Mouse (Mus musculus): ENCODE data around the gene Smagp. TPM values are rescaled to one million over a fixed set of nuclear protein-coding genes. Genes with fewer than 3 reads are reported as not detected.

Smagp gene
- total and polyA plus RNA-seq, 3 experiments, result 0.55 to 7.0 (median 3.2) TPM

GRCm38 (mm10) chr15:100639972-100640750, 3.4 kb upstream of the Smagp start:
- peaks cover 5% of the 10 kb centered on the region for H3K27me3 ChIP-seq (replicated peaks)
- H3K4me1 ChIP-seq (ENCODE audit: control insufficient read depth in 1 of 2, insufficient read depth in 2 of 2), result peaks cover 6 to 32% of the 10 kb centered on the region in 2 experiments
- no peak for DNase-seq (ENCODE audit: extremely low read depth)
- H3K27ac ChIP-seq (ENCODE audit: insufficient read depth, low read depth), result no peak overlapping the region
- in situ Hi-C loops (cut with MboI; ENCODE audit: low pct_ligation_motif_present, low pct_unique_long_range_greater_than_20kb, low sequenced_read_pairs), result no loop called here
- H3K36me3 ChIP-seq (replicated peaks in 1 of 2; ENCODE audit: control insufficient read depth in 1 of 2, insufficient read depth in 1 of 2, low read length in 1 of 2), result peaks cover 46 to 60% of the 10 kb centered on the region in 2 experiments
- dilution Hi-C loops (cut with MboI; ENCODE audit: extremely low pct_ligation_motif_present, extremely low pct_unique_long_range_greater_than_20kb, low sequenced_read_pairs), result no loop called here
- no peak overlapping the region for H3K9ac ChIP-seq (ENCODE audit: insufficient read depth, low read depth)
- H3K79me2 ChIP-seq (replicated peaks; ENCODE audit: control insufficient read depth, extremely low read depth, insufficient read depth, poor library complexity, severe bottlenecking), result no peaks in the 10 kb centered on the region
- TF ChIP-seq TBP (conservative IDR thresholded peaks at IDR 0.05; ENCODE audit: low read depth, low read length) (no peak), ZKSCAN1 (IDR thresholded peaks at IDR 0.05; ENCODE audit: borderline replicate concordance, low read depth, low read length) (no peak), USF1 (IDR thresholded peaks at IDR 0.05; ENCODE audit: low read depth, low read length) (no peak), TCF12 (IDR thresholded peaks at IDR 0.05; ENCODE audit: low read depth, low read length) (no peak), ETS1 (conservative IDR thresholded peaks at IDR 0.05; ENCODE audit: low read depth, low read length) (no peak), IRF4 (IDR thresholded peaks at IDR 0.05; ENCODE audit: low read depth, low read length) (no peak), NELFE (IDR thresholded peaks at IDR 0.05; ENCODE audit: low read depth, low read length) (no peak), E2F4 (IDR thresholded peaks at IDR 0.05; ENCODE audit: insufficient replicate concordance, low read depth, low read length) (no peak), ELF1 (IDR thresholded peaks at IDR 0.05; ENCODE audit: low read depth, low read length) (no peak), GABPA (IDR thresholded peaks at IDR 0.05; ENCODE audit: insufficient replicate concordance, low read depth, low read length) (no peak), PAX5 (IDR thresholded peaks at IDR 0.05; ENCODE audit: low read length) (no peak), ZNF384 (IDR thresholded peaks at IDR 0.05; ENCODE audit: low read depth, low read length) (no peak), MXI1 (IDR thresholded peaks at IDR 0.05; ENCODE audit: low read depth, low read length) (no peak), SIN3A (IDR thresholded peaks at IDR 0.05; ENCODE audit: low read length) (no peak), CTCF (conservative IDR thresholded peaks at IDR 0.05 in 1 of 2, IDR thresholded peaks at IDR 0.05 in 1 of 2; ENCODE audit: low read depth in 2 of 2, low read length in 2 of 2) (no peak), SMC3 (IDR thresholded peaks at IDR 0.05; ENCODE audit: low read depth, low read length) (no peak)
- H3K4me2 ChIP-seq (ENCODE audit: insufficient read depth, low read depth, poor library complexity, severe bottlenecking), result no peak overlapping the region
- H3K9me3 ChIP-seq (replicated peaks; ENCODE audit: low read length), result no peaks in the 10 kb centered on the region
- H3K4me3 ChIP-seq (replicated peaks in 1 of 3; ENCODE audit: low read depth in 2 of 3, low read length in 2 of 3, poor library complexity in 1 of 3), result no peak overlapping the region

GRCm38 (mm10) chr15:100637661-100638060, 921 bp upstream of the Smagp start:
- Histone ChIP-seq H3K9me3 (replicated peaks; ENCODE audit: low read length) (no peaks in the 10 kb centered on the region), H3K9ac (ENCODE audit: insufficient read depth, low read depth) (no peak overlapping the region), H3K36me3 (replicated peaks in 1 of 2; ENCODE audit: control insufficient read depth in 1 of 2, insufficient read depth in 1 of 2, low read length in 1 of 2) (peaks cover 27 to 37% of the 10 kb centered on the region in 2 experiments), H3K27ac (ENCODE audit: insufficient read depth, low read depth) (no peak overlapping the region), H3K4me3 (replicated peaks in 1 of 3; ENCODE audit: low read depth in 2 of 3, low read length in 2 of 3, poor library complexity in 1 of 3) (no peak overlapping the region), H3K4me1 (ENCODE audit: control insufficient read depth in 1 of 2, insufficient read depth in 2 of 2) (peaks cover 8 to 41% of the 10 kb centered on the region in 2 experiments), H3K27me3 (replicated peaks) (peaks cover 5% of the 10 kb centered on the region), H3K4me2 (ENCODE audit: insufficient read depth, low read depth, poor library complexity, severe bottlenecking) (peak overlapping the region; percentile 92), H3K79me2 (replicated peaks; ENCODE audit: control insufficient read depth, extremely low read depth, insufficient read depth, poor library complexity, severe bottlenecking) (no peaks in the 10 kb centered on the region)
- DNase-seq (ENCODE audit: extremely low read depth), result peak; percentile 64
- no peak for TF ChIP-seq ZC3H11A (IDR thresholded peaks at IDR 0.05; ENCODE audit: low read depth, low read length)
- TF ChIP-seq HCFC1 (IDR thresholded peaks at IDR 0.05; ENCODE audit: low read depth, low read length), result no peak
- TF ChIP-seq MXI1 (IDR thresholded peaks at IDR 0.05; ENCODE audit: low read depth, low read length), result no peak
- no peak for TF ChIP-seq USF2 (conservative IDR thresholded peaks at IDR 0.05; ENCODE audit: low read depth, low read length)
- TF ChIP-seq RAD21 (IDR thresholded peaks at IDR 0.05; ENCODE audit: low read depth, low read length), result peak; percentile 39
- 0 out of 2 replicates have a peak, but pooled peaks have one; percentile 30 for TF ChIP-seq MAZ (IDR thresholded peaks at IDR 0.05; ENCODE audit: low read depth, low read length)
- TF ChIP-seq USF1 (IDR thresholded peaks at IDR 0.05; ENCODE audit: low read depth, low read length), result no peak
- 0 out of 2 replicates have a peak, but pooled peaks have one; percentile 10 for TF ChIP-seq NELFE (IDR thresholded peaks at IDR 0.05; ENCODE audit: low read depth, low read length)
- no peak for TF ChIP-seq SIN3A (IDR thresholded peaks at IDR 0.05; ENCODE audit: low read length)
- TF ChIP-seq ELF1 (IDR thresholded peaks at IDR 0.05; ENCODE audit: low read depth, low read length), result no peak
- TF ChIP-seq POLR2AphosphoS2 (IDR thresholded peaks at IDR 0.05; ENCODE audit: low read depth, low read length), result no peak
- no peak for TF ChIP-seq BHLHE40 (IDR thresholded peaks at IDR 0.05; ENCODE audit: low read depth, low read length)
- no peak for TF ChIP-seq PAX5 (IDR thresholded peaks at IDR 0.05; ENCODE audit: low read length)
- TF ChIP-seq SMC3 (IDR thresholded peaks at IDR 0.05; ENCODE audit: low read depth, low read length), result peak; percentile 60
- TF ChIP-seq CTCF (conservative IDR thresholded peaks at IDR 0.05 in 1 of 2, IDR thresholded peaks at IDR 0.05 in 1 of 2; ENCODE audit: low read depth in 2 of 2, low read length in 2 of 2), result peak in 1 of 2 experiments; percentile 65; a peak in 2 of 4 replicates
- no peak for TF ChIP-seq POLR2A (IDR thresholded peaks at IDR 0.05; ENCODE audit: low read depth, low read length)
- dilution Hi-C loops (cut with MboI; ENCODE audit: extremely low pct_ligation_motif_present, extremely low pct_unique_long_range_greater_than_20kb, low sequenced_read_pairs) (no loop called here), in situ Hi-C loops (cut with MboI; ENCODE audit: low pct_ligation_motif_present, low pct_unique_long_range_greater_than_20kb, low sequenced_read_pairs) (no loop called here)
